Mouse (Mus musculus) CD4-positive, CD25-positive, alpha-beta regulatory T cell, adult 2 months (primary cell): ENCODE data around the gene Vmn1r233.

Experiments used
- DNase-seq: peaks from one replicate; pipeline ENCODE4 v3.0.0-alpha.2; 2012; ENCODE audit warnings: low read depth, low spot score

Gene Vmn1r233

DNA sequence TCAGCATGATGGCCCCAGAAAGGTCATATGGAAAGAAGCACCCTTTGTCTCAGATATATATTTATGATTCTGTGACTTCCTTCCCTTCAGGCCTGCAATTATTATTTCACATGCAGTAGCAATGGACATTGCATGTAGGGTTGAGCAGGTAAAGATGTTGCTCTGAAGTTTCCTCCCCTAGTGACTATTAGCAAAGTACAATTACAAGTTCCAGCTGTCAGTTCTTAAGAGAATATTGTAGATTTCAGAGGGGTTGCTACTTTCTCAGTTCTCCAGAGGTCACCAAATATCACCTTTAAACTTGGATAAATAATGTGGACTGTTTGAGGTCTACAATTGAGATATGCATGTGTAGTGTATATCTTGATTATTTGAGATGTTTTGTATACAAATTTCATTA lies at the start of gene Vmn1r233:
Gene Vmn1r233, minus strand, starts transcription at position 101 of the 400 bp plus-strand sequence.
- no peak for DNase-seq

DNA sequence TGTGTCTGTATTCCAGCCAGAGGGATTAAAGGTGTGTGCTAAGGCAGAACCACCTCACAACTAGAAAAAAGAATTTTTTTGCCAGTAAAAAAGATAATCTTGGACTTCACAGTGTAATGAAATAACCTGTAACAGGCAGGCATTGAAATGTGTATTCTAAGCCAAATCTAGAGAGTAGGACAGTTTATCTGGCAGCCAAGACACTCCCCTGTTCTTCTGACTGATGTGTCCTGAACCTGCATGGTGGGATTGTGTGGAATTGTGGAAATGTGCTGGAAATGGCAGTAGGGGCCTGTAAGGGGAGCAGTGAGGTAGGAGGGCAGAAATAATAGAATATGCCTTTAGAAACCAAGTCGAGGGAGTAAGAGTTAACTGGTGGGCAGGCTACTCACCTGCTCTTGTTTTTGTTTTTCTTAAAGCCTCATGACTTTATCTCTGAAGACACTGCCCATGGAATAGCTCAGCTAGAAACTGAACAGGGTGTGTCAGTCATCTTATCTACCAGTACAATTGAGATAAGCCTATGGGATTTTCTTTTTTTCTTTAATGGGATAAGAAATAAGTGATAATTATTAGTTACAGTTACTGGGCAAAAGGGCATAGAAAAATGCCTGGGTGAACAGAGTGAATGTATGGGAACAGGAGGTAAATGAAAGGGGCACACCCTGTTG lies 22.3 kb upstream of the Vmn1r233 start:
- no peak for DNase-seq

GRCm38 (mm10) chr17:21009726-21010125 lies 13.5 kb upstream of the Vmn1r233 start:
- DNase-seq: no peak

- peak; percentile 91 for DNase-seq
These were observed 12.4 kb upstream of the Vmn1r233 start, which contains the start of gene Zfp160 for GRCm38 (mm10) chr17:21008382-21009331. Zfp160 (plus strand) TSS chr17:21008903.

GRCm38 (mm10) chr17:20993716-20994115 lies 2.5 kb downstream of the Vmn1r233 start:
- DNase-seq: no peak

DNA sequence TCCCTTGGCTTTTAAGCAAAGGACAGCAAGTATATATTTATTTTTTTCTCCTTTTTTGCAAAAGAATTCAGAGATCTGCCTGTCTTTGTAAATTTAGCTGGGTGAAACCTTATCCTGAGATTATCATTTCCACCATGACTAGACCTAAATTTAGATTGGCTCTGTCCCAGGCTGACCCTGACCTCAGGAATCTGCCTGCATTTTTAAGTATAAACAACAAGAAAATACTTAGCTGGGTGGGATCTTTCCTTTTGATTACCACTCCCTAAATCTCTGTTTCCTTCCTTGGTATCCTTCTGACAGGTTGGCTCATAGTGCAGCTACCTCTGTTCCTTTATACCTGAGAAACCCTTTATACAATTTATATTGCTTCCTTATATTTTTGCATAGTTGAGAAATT lies 29.6 kb downstream of the Vmn1r233 start:
- no peak for DNase-seq

GRCm38 (mm10) chr17:20965421-20965820 lies 30.8 kb downstream of the Vmn1r233 start:
- no peak for DNase-seq

GRCm38 (mm10) chr17:20960386-20960785 lies 35.9 kb downstream of the Vmn1r233 start:
- no peak for DNase-seq

GRCm38 (mm10) chr17:20946636-20947035 lies 49.6 kb downstream of the Vmn1r233 start:
- peak; percentile 14 for DNase-seq

DNA sequence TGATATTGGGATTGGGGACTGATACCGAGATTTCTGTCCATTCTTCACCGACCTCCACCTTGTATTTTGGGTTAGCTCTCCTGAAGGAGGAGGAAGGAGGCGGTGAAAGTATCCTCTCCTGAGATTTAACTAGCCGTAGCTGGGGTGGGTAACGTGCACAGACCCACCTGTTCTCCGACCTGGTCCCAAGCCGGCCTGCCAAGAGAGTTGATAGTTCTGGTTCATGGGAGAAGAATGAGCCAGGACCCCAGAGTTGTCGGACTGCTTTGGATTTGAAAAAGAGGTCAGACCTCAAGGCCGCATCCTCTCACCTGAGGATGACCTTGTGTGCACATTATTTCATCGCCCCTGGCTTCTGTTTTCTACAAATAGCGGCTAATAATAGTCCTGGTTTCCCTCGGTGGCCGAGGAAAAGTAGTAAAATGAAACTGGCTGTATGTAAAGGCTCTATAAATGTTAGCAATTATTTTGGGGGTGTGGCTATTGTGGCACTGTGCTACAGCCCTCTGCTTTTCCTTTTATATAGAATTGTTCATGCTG lies 50.2 kb downstream of the Vmn1r233 start:
- peak; percentile 27 for DNase-seq

- DNase-seq: peak; percentile 99
These were observed 51.0 kb downstream of the Vmn1r233 start, which contains the start of gene Ppp2r1a for GRCm38 (mm10) chr17:20944985-20945891. Ppp2r1a (plus strand) TSS chr17:20945311.

GRCm38 (mm10) chr17:20944226-20944625 lies 52.0 kb downstream of the Vmn1r233 start:
- peak; percentile 51 for DNase-seq
